Mouse (Mus musculus) lung, postnatal 0 days (tissue): ENCODE measurements at regions not wholly inside any gene's neighbourhood (a gene's known extent, or its start where the extent isn't known, plus 50 kb on each side); places are given as distances from the start of the nearest gene placed in this dataset.

ENCODE experiments used
- ATAC-seq: fragments of 200-750 bp; cut with Nextera tagmentation; 2 replicates; pipeline ENCODE4 v1.8.0; 2017; ENCODE audit warnings: moderate library complexity
- DNase-seq: peaks from one replicate; pipeline ENCODE4 v3.0.0-alpha.2; 2016; ENCODE audit warnings: low spot score
- H3K27ac ChIP-seq: fragments of 300-500 bp; sonication (generic); 2 replicates; pipeline ENCODE4 v1.5.1; 2014; ENCODE audit warnings: antibody characterized with exemption, mild to moderate bottlenecking, low read length, mixed read lengths
- H3K27me3 ChIP-seq: fragments of 300-500 bp; sonication (generic); replicated peaks from 2 replicates; pipeline ENCODE4 v1.6.1; 2014; ENCODE audit warnings: low read length, mixed read lengths; ENCODE audit not compliant: insufficient read depth
- H3K36me3 ChIP-seq: fragments of 300-500 bp; sonication (generic); 2 replicates; pipeline ENCODE4 v1.6.1; 2014; ENCODE audit warnings: low read length, mixed read lengths; ENCODE audit not compliant: insufficient read depth
- H3K4me1 ChIP-seq: fragments of 300-500 bp; sonication (generic); 2 replicates; pipeline ENCODE4 v1.6.1; 2014; ENCODE audit warnings: antibody characterized with exemption, low read depth, low read length, mixed read lengths; ENCODE audit not compliant: insufficient read depth
- H3K4me2 ChIP-seq: fragments of 300-500 bp; sonication (generic); replicated peaks from 2 replicates; pipeline ENCODE4 v1.6.1; 2014; ENCODE audit warnings: low read depth, mild to moderate bottlenecking, low read length, moderate library complexity, mixed read lengths
- H3K4me3 ChIP-seq: fragments of 300-500 bp; sonication (generic); 2 replicates; pipeline ENCODE4 v1.5.1; 2014; ENCODE audit warnings: low read depth, low read length
- H3K9ac ChIP-seq: fragments of 300-500 bp; sonication (generic); replicated peaks from 2 replicates; pipeline ENCODE4 v1.6.1; 2014; ENCODE audit warnings: low read depth, mild to moderate bottlenecking
- H3K9me3 ChIP-seq: fragments of 300-500 bp; sonication (generic); 2 replicates; pipeline ENCODE4 v1.6.1; 2016; ENCODE audit warnings: low read length, mixed read lengths
- CTCF ChIP-seq: IDR thresholded peaks from 2 replicates; pipeline ENCODE4 v1.5.1; 2016; ENCODE audit warnings: antibody characterized with exemption, mild to moderate bottlenecking
- EP300 ChIP-seq: IDR thresholded peaks from 2 replicates; pipeline ENCODE4 v1.6.1; 2016; ENCODE audit warnings: antibody characterized with exemption, mild to moderate bottlenecking, control low read depth
- WGBS: fragments of 180-500 bp; shearing (Covaris S2); extraction: QIAGEN DNeasy Blood & Tissue Kit; methylation state at CpG from one replicate; pipeline ENCODE4 v1.1.7; 2014; 5-methylcytosine and 5-hydroxymethylcytosine counted together

GRCm38 (mm10) chr11:38335411-38335810 is 1099.6 kb upstream of the Tenm2 start:
- H3K27me3 ChIP-seq: no peaks in the 10 kb centered on the region
- DNase-seq (no peak), ATAC-seq (no peak)
- H3K36me3 ChIP-seq: no peaks in the 10 kb centered on the region
- no peak overlapping the region for H3K9ac ChIP-seq
- TF ChIP-seq EP300: no peak
- TF ChIP-seq CTCF: no peak
- no peak overlapping the region for H3K4me2 ChIP-seq
- H3K4me3 ChIP-seq: no peak overlapping the region
- 75% methylated on average over 3 of the region's 3 CpGs for WGBS
- H3K27ac ChIP-seq: no peak overlapping the region
- no peaks in the 10 kb centered on the region for H3K4me1 ChIP-seq
- no peaks in the 10 kb centered on the region for H3K9me3 ChIP-seq

DNA sequence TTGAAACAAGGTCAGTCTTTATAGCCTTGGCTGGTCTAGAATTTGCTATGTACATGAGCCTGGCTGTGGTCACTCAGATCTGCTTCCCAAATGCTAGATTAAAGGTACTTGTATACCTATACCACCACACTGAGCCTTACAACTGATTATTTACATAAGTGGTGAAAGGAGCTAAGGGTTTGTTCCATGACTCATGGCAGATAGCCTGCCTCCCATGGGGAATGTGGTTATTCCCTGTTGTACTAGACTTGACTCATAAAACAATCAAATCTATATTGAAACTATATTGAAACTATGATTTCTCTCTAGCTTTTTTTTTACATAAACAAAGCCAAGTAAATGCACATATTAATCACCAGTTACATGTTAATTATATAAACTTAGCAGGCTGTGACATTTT is 1061.9 kb upstream of the Tenm2 start:
- H3K4me3 ChIP-seq: no peak overlapping the region
- H3K27ac ChIP-seq: no peak overlapping the region
- H3K27me3 ChIP-seq: no peaks in the 10 kb centered on the region
- ATAC-seq (no peak), DNase-seq (no peak)
- TF ChIP-seq CTCF (no peak), EP300 (no peak)
- no peaks in the 10 kb centered on the region for H3K9me3 ChIP-seq
- no peaks in the 10 kb centered on the region for H3K4me1 ChIP-seq
- H3K9ac ChIP-seq: no peak overlapping the region
- no peak overlapping the region for H3K4me2 ChIP-seq
- H3K36me3 ChIP-seq: no peaks in the 10 kb centered on the region

GRCm38 (mm10) chr11:38291289-38291688 is 1055.5 kb upstream of the Tenm2 start:
- Histone ChIP-seq H3K36me3 (no peaks in the 10 kb centered on the region), H3K27me3 (no peaks in the 10 kb centered on the region), H3K9ac (no peak overlapping the region), H3K4me2 (no peak overlapping the region), H3K27ac (no peak overlapping the region), H3K9me3 (no peaks in the 10 kb centered on the region), H3K4me1 (no peaks in the 10 kb centered on the region), H3K4me3 (no peak overlapping the region)
- no peak for ATAC-seq
- 49% methylated on average over 3 of the region's 3 CpGs for WGBS
- TF ChIP-seq CTCF (no peak), EP300 (no peak)
- DNase-seq: no peak

DNA sequence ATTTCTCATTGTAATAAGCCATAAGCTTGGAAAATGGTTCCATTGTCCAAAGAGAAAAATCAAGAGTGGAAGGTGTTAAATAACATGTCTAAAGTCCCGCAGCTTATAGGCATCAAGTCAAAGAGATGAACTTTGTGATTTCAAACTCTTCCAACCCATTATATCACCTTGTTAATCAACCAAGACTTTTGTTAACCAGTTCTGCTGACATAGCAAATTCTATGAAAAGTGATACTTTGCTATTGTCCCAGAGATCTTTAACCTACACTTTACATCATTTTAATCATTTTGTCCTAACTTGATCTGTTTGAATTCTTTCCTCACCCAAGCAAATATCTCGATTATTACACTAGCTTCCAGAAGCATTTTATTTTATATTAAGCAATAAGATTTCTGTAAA is 1045.2 kb upstream of the Tenm2 start:
- DNase-seq: no peak
- no peaks in the 10 kb centered on the region for H3K27me3 ChIP-seq
- H3K4me2 ChIP-seq: no peak overlapping the region
- H3K9ac ChIP-seq: no peak overlapping the region
- no peak for ATAC-seq
- TF ChIP-seq EP300 (no peak), CTCF (no peak)
- 67% methylated on average over 2 of the region's 2 CpGs for WGBS
- no peak overlapping the region for H3K4me3 ChIP-seq
- no peaks in the 10 kb centered on the region for H3K9me3 ChIP-seq
- no peak overlapping the region for H3K27ac ChIP-seq
- H3K36me3 ChIP-seq: no peaks in the 10 kb centered on the region
- H3K4me1 ChIP-seq: no peaks in the 10 kb centered on the region
